Mouse (Mus musculus) bone marrow macrophage, adult 2 months (primary cell): ENCODE measurements around the gene Kalrn.

ENCODE experiments used
- CTCF ChIP-seq: IDR thresholded peaks from 2 replicates; pipeline ENCODE4 v1.5.1; 2012; ENCODE audit warnings: low read depth, mild to moderate bottlenecking, low read length, moderate library complexity
- POLR2A ChIP-seq: IDR thresholded peaks from 2 replicates; pipeline ENCODE4 v1.6.1; 2012; ENCODE audit warnings: mild to moderate bottlenecking, low read depth, low read length, borderline replicate concordance

GRCm38 (mm10) chr16:34005986-34006385 lies 567.3 kb downstream of the Kalrn start:
- TF ChIP-seq CTCF (no peak), POLR2A (no peak)
